Mouse (Mus musculus) intestine, postnatal 0 days (tissue): ENCODE data around the gene Rora. TPM values are rescaled to one million over a fixed set of nuclear protein-coding genes. Genes with fewer than 3 reads are reported as not detected.

Source experiments
- ATAC-seq: fragments of 200-750 bp; cut with Nextera tagmentation; 2 replicates; pipeline ENCODE4 v1.8.0; 2017; ENCODE audit warnings: mild to moderate bottlenecking, moderate TSS enrichment, moderate library complexity
- H3K27ac ChIP-seq: fragments of 300-500 bp; sonication (generic); 2 replicates; pipeline ENCODE4 v1.5.1; 2014; ENCODE audit warnings: mild to moderate bottlenecking, low read depth, low read length, moderate library complexity
- H3K27me3 ChIP-seq: fragments of 300-500 bp; sonication (generic); replicated peaks from 2 replicates; pipeline ENCODE4 v1.6.1; 2014; ENCODE audit warnings: low read length, mixed read lengths; ENCODE audit not compliant: control insufficient read depth, insufficient read depth
- H3K36me3 ChIP-seq: fragments of 300-500 bp; sonication (generic); 2 replicates; pipeline ENCODE4 v1.6.1; 2014; ENCODE audit warnings: mild to moderate bottlenecking, moderate library complexity; ENCODE audit not compliant: control insufficient read depth, insufficient read depth
- H3K4me1 ChIP-seq: fragments of 300-500 bp; sonication (generic); replicated peaks from 2 replicates; pipeline ENCODE4 v1.6.1; 2014; ENCODE audit warnings: antibody characterized with exemption, low read length, mixed read lengths; ENCODE audit not compliant: control insufficient read depth, insufficient read depth
- H3K4me2 ChIP-seq: fragments of 300-500 bp; sonication (generic); replicated peaks from 2 replicates; pipeline ENCODE4 v1.6.1; 2014; ENCODE audit warnings: low read depth, mild to moderate bottlenecking, moderate library complexity
- H3K4me3 ChIP-seq: fragments of 300-500 bp; sonication (generic); 2 replicates; pipeline ENCODE4 v1.5.1; 2014; ENCODE audit warnings: low read depth, low read length
- H3K9ac ChIP-seq: fragments of 300-500 bp; sonication (generic); 2 replicates; pipeline ENCODE4 v1.6.1; 2014; ENCODE audit warnings: mild to moderate bottlenecking, low read depth, low read length
- H3K9me3 ChIP-seq: fragments of 300-500 bp; sonication (generic); 2 replicates; pipeline ENCODE4 v1.6.1; 2016; ENCODE audit warnings: mixed run types; ENCODE audit not compliant: control insufficient read depth
- CTCF ChIP-seq: sonication (generic); IDR thresholded peaks from 2 replicates; pipeline ENCODE4 v1.5.1; 2016; ENCODE audit warnings: low read depth, mild to moderate bottlenecking, control low read depth, antibody characterized with exemption, moderate library complexity
- WGBS: fragments of 180-500 bp; shearing (Covaris S2); extraction: QIAGEN DNeasy Blood & Tissue Kit; methylation state at CpG from one replicate; pipeline ENCODE4 v1.1.7; 2014; 5-methylcytosine and 5-hydroxymethylcytosine counted together
- polyA plus RNA-seq: library from polyadenylated mRNA; unstranded; fragments of >200 nt; fragmentation: Nextera tagmentation; extraction: Ambion mirVana; gene quantifications from 2 replicates; pipeline ENCODE4 v1.2.1, GENCODE M21; 2015

Gene Rora
- polyA plus RNA-seq, 1 experiment from 2014 or later: 4.7 TPM

DNA sequence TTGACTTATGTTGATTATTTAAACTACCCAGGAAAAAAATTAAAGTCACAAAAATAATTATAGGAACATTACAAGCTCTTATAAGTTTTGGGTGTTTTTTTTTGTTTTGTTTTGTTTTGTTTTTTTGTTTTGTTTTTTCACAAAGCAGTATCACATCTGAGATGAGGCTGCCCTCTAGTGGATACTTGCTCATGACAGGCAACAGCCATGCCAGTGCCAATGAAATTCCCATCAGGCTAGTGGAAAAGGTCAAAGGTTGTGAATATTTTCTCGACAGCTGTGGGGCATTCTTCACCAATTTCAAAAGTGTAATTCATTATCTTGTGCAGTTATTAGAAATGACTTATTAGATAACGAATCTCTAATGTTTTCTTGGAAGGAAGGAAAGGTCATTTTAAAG lies 642.8 kb downstream of the Rora start:
- 14% methylated on average over 2 of the region's 2 CpGs for WGBS

DNA sequence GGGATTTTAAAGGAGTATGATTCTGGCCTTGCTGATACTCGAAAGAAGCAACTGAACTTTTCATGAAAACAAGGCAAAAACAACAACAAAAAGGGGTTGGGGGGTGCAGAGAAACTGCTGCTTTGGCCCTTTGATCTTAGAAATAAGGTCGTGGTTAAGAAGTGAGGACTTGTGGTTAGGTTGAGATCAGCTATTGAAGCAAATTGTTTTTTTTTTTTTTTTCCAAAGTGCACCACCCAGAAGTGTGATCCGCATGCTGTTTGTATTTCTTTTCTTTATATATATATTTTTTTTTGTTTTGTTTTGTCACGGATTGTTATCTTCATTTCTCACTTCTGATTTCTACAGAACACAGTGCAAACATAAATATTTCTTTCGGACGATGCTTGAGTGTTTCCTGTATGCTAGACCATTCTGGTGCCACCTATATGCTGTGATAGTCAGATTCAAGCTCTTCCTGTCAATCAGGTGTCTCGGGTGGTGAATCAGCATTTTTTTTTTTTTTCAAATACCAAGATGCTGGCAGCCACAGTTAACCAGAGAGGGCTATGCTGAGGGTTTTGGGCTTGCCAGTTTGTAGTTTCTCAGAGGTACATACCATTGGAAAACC lies 644.3 kb downstream of the Rora start:
- H3K4me3 ChIP-seq: no peak overlapping the region
- no peaks in the 10 kb centered on the region for H3K36me3 ChIP-seq
- H3K4me1 ChIP-seq: no peaks in the 10 kb centered on the region
- no peak overlapping the region for H3K9ac ChIP-seq
- no peak for ATAC-seq
- TF ChIP-seq CTCF: no peak
- 79% methylated on average over 7 of the region's 7 CpGs for WGBS
- no peak overlapping the region for H3K4me2 ChIP-seq
- peaks cover 7% of the 10 kb centered on the region for H3K27me3 ChIP-seq
- no peak overlapping the region for H3K27ac ChIP-seq
- no peaks in the 10 kb centered on the region for H3K9me3 ChIP-seq

More for the DNA sequence above, 642.8 kb downstream of the Rora start:
- Histone ChIP-seq H3K4me2 (no peak overlapping the region), H3K4me1 (no peaks in the 10 kb centered on the region), H3K27me3 (peaks cover 20% of the 10 kb centered on the region), H3K4me3 (no peak overlapping the region), H3K9ac (no peak overlapping the region), H3K36me3 (no peaks in the 10 kb centered on the region), H3K9me3 (no peaks in the 10 kb centered on the region), H3K27ac (no peak overlapping the region)
- TF ChIP-seq CTCF: peak; percentile 86
- no peak for ATAC-seq

DNA sequence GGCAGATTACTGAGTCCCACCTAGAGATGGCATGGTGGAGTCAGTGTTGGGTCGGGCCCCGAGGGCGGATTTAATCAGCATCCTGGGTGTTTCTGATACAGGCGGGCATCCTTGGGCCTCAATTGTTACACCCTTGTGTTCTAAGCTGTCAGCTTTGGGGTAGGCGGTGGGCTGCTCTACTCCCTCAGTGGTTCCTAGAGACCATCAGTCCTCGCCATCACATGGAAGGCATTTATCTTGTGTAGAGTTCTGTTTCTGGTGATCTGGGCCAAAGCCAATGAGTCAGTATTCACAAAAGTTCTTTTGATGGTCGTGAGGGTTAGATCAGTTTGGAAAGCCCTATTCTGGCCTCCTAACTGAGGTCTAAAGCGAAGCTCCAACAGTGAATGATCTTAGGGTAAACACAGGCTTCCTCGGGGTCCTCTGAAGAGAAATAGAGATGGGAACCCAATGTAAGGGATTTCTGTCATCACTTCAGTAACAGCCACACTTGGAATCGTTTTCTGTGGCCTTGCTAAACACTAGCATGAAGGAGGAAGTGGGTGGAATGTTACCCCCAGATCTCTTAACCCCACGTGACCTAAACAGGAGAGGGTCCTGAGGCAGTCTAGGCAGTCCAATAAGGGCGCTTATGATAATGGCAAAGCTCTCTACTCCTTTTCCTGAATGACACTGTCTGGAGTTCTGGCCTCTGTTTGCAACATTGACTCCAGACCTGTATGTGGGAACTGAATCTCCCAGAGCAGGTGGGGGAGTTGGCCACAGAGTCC lies 645.2 kb downstream of the Rora start:
- Histone ChIP-seq H3K4me2 (no peak overlapping the region), H3K9ac (no peak overlapping the region), H3K4me3 (no peak overlapping the region), H3K36me3 (no peaks in the 10 kb centered on the region), H3K9me3 (no peaks in the 10 kb centered on the region), H3K27ac (no peak overlapping the region), H3K4me1 (no peaks in the 10 kb centered on the region), H3K27me3 (peaks cover 2% of the 10 kb centered on the region; the same call in 1 of the 2 replicates)
- no peak for TF ChIP-seq CTCF
- ATAC-seq: no peak
- WGBS: 78% methylated on average over 12 of the region's 12 CpGs

DNA sequence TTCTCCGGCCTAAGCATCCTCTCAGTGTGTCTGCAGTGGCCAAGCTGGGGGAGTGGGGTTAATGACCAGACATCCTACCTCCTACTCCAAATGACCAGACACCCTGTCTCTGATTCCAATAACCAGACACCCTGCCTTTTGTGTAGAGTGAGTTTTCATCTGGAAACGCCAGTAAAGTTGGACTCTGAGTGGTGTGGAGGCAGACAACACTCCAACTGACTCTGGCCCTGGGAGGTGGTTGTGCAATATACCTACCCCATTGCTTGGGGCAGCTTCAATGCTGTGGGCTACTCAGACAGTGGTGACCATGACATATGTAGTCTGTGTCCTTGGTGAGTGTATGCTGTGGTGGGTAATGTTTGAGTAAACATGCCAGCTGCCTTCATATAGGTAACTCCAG lies 645.9 kb downstream of the Rora start:
- H3K27ac ChIP-seq: no peak overlapping the region
- no peak overlapping the region for H3K4me2 ChIP-seq
- H3K4me1 ChIP-seq: no peaks in the 10 kb centered on the region
- no peak for ATAC-seq
- no peaks in the 10 kb centered on the region for H3K36me3 ChIP-seq
- WGBS: 71% methylated on average over 2 of the region's 2 CpGs
- TF ChIP-seq CTCF: no peak
- H3K9ac ChIP-seq: no peak overlapping the region
- no peaks in the 10 kb centered on the region for H3K27me3 ChIP-seq
- H3K4me3 ChIP-seq: no peak overlapping the region
- no peaks in the 10 kb centered on the region for H3K9me3 ChIP-seq

DNA sequence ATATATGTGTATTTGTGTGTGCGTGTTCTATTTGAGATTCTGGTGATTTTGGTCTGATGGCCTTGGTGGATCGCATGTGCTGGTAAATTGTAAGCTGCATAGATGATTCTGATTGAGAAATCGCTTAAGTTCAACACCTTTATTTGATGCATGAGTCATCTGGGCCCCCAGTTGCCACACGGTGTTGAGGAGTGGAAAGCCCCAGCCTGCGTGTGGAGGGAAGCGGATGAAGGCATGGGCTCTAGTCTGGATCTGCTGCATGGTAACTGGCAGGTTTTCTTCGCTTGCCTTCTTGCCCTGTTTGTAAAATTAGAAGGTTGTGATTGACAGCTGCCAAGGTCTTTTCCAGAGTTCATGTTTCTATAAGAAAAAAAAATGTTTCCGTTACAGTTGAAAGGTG lies 646.7 kb downstream of the Rora start:
- no peak for TF ChIP-seq CTCF
- WGBS: 89% methylated on average over 8 of the region's 8 CpGs
- Histone ChIP-seq H3K4me3 (no peak overlapping the region), H3K9ac (no peak overlapping the region), H3K4me1 (no peaks in the 10 kb centered on the region), H3K36me3 (no peaks in the 10 kb centered on the region), H3K4me2 (no peak overlapping the region), H3K27ac (no peak overlapping the region), H3K27me3 (no peaks in the 10 kb centered on the region), H3K9me3 (no peaks in the 10 kb centered on the region)
- no peak for ATAC-seq

DNA sequence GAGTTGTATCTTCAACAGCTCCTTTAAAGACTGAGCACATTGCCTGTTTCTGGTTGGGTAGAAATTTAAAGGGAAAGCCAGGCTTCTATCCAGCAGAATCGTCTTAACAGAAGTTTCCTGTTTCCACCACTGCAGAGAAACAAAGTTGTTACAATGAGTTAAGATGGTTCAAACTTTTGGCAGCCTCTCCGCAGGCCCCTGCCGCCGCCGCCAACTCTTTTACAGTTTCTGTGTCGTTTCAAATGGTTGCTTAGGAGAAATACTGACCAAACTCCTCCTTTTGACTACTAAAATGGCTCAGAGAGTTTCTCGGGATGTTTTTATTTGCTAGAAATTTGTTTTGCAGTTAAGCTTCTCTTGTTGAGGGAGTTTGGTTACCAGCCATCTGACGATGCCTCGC lies 647.9 kb downstream of the Rora start:
- Histone ChIP-seq H3K9ac (no peak overlapping the region), H3K27ac (no peak overlapping the region), H3K36me3 (no peaks in the 10 kb centered on the region), H3K27me3 (no peaks in the 10 kb centered on the region), H3K4me2 (peak overlapping the region; percentile 41; the same call in 1 of the 2 replicates), H3K4me1 (no peaks in the 10 kb centered on the region), H3K9me3 (no peaks in the 10 kb centered on the region), H3K4me3 (no peak overlapping the region)
- no peak for ATAC-seq
- WGBS: 25% methylated on average over 9 of the region's 9 CpGs
- TF ChIP-seq CTCF: no peak
